Mouse (Mus musculus) midbrain, embryonic 15.5 days (tissue): Measurements from ENCODE around the gene Cntnap2. TPM values are rescaled to one million over a fixed set of nuclear protein-coding genes. Genes with fewer than 3 reads are reported as not detected.

Source experiments
- ATAC-seq: fragments of 200-750 bp; cut with Nextera tagmentation; replicated peaks from 2 replicates; pipeline ENCODE4 v1.8.0; 2017; ENCODE audit warnings: moderate TSS enrichment
- H3K27ac ChIP-seq: fragments of 300-500 bp; sonication (generic); 2 replicates; pipeline ENCODE4 v1.5.1; 2015; ENCODE audit warnings: mild to moderate bottlenecking, inconsistent platforms
- H3K27me3 ChIP-seq: fragments of 300-500 bp; sonication (generic); replicated peaks from 2 replicates; pipeline ENCODE4 v1.6.1; 2015; ENCODE audit warnings: inconsistent platforms
- H3K36me3 ChIP-seq: fragments of 300-500 bp; sonication (generic); replicated peaks from 2 replicates; pipeline ENCODE4 v1.6.1; 2015; ENCODE audit warnings: inconsistent platforms
- H3K4me1 ChIP-seq: fragments of 300-500 bp; sonication (generic); 2 replicates; pipeline ENCODE4 v1.6.1; 2015; ENCODE audit warnings: inconsistent platforms
- H3K4me2 ChIP-seq: fragments of 300-500 bp; sonication (generic); 2 replicates; pipeline ENCODE4 v1.6.1; 2015; ENCODE audit warnings: inconsistent platforms, mild to moderate bottlenecking, moderate library complexity
- H3K4me3 ChIP-seq: fragments of 300-500 bp; sonication (generic); 2 replicates; pipeline ENCODE4 v1.5.1; 2015; ENCODE audit warnings: mild to moderate bottlenecking, inconsistent platforms
- H3K9ac ChIP-seq: fragments of 300-500 bp; sonication (generic); 2 replicates; pipeline ENCODE4 v1.6.1; 2015; ENCODE audit warnings: mild to moderate bottlenecking, inconsistent platforms
- H3K9me3 ChIP-seq: fragments of 300-500 bp; sonication (generic); 2 replicates; pipeline ENCODE4 v1.6.1; 2016; ENCODE audit warnings: inconsistent platforms
- WGBS: fragments of 180-500 bp; shearing (Covaris S2); methylation state at CpG from one replicate; pipeline ENCODE4 v1.1.7; 2015; ENCODE audit warnings: mixed read lengths; 5-methylcytosine and 5-hydroxymethylcytosine counted together
- polyA plus RNA-seq: library from polyadenylated mRNA; unstranded; fragments of >200 nt; fragmentation: Nextera tagmentation; extraction: Ambion mirVana; gene quantifications from 2 replicates; pipeline ENCODE4 v1.2.1, GENCODE M21; 2015

Gene Cntnap2
- polyA plus RNA-seq, 1 experiment from 2014 or later: 68.3 TPM

DNA sequence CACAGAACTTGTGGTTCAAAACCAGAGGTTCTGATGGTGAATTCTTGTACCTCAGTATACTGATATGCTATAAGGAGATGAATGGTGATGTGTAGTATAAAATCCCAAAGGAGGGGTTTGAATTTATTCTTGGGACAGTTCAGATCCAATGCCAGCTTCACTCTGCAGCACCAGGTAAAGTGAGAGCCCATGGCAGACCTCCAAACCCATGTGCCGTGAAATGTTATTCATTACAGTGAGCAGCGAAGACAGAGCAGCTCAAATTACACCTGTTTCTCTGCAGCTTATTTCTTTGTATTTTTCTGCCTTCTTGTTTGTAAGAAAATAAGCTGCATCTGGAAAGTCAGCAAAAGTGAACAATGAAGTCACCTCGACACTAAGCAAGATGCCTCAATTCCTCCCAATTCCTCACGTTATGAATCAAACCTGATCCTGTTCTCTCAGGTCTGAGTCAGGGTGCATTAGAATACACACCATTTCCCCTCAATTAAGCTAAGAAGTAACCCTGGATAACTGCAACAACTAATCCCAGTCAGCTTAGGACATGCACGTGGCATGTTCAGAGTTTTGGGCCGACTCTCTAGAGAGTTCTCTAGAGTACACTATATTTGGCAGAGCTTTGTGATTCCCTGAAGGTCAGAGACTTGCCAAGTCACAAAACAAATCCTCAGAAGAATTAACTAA, 915.5 kb downstream of the Cntnap2 start:
- Histone ChIP-seq H3K27me3 (no peaks in the 10 kb centered on the region), H3K4me1 (no peaks in the 10 kb centered on the region), H3K9ac (no peak overlapping the region), H3K36me3 (no peaks in the 10 kb centered on the region), H3K4me2 (no peak overlapping the region), H3K9me3 (no peaks in the 10 kb centered on the region), H3K27ac (no peak overlapping the region), H3K4me3 (no peak overlapping the region)
- no peak for ATAC-seq
- WGBS: 57% methylated on average over 6 of the region's 6 CpGs

DNA sequence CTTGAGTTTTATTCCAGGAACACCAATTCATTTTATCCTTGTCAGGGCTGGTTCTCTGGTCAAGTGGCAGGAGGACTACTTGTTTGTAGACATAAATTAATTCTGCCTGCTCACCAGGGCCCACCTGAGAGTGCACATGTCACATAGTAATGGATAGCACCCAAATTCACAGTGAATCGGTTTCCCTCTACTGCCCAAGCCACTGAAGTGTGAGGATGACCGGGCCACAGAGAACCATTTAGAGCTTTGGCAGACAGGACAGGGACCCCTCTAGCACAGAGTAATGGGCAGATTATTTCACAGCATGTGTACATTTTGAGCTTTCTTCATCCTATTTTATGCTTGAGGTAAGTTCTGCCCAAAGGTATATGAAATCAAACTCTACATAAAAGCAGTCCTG, 920.0 kb downstream of the Cntnap2 start:
- Histone ChIP-seq H3K27me3 (no peaks in the 10 kb centered on the region), H3K9me3 (no peaks in the 10 kb centered on the region), H3K9ac (no peak overlapping the region), H3K27ac (no peak overlapping the region), H3K36me3 (no peaks in the 10 kb centered on the region), H3K4me2 (no peak overlapping the region), H3K4me1 (no peaks in the 10 kb centered on the region), H3K4me3 (no peak overlapping the region)
- ATAC-seq: no peak
- 69% methylated on average over 2 of the region's 2 CpGs for WGBS

DNA sequence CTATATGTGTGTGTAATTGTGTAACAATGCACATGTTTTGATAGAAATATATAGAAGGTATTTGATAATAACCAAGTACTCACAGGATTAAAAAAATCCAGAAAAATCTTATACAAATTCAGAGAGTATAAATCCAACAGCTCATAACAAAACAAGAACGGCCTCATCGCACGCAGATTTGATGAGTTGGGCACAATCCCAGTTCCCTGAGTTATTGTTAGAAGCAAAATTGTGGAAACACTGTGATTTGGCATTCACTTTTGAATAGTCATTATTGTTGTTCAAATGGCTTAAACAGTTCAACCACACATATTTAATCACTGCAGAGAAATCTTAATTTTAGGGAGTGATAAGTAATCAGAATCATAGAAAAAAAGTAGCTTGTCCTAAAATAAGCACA, 928.9 kb downstream of the Cntnap2 start:
- no peak overlapping the region for H3K27ac ChIP-seq
- no peak overlapping the region for H3K4me3 ChIP-seq
- ATAC-seq: no peak
- no peaks in the 10 kb centered on the region for H3K9me3 ChIP-seq
- no peaks in the 10 kb centered on the region for H3K27me3 ChIP-seq
- H3K9ac ChIP-seq: no peak overlapping the region
- H3K36me3 ChIP-seq: no peaks in the 10 kb centered on the region
- WGBS: 80% methylated on average over 3 of the region's 3 CpGs
- no peak overlapping the region for H3K4me2 ChIP-seq
- no peaks in the 10 kb centered on the region for H3K4me1 ChIP-seq

DNA sequence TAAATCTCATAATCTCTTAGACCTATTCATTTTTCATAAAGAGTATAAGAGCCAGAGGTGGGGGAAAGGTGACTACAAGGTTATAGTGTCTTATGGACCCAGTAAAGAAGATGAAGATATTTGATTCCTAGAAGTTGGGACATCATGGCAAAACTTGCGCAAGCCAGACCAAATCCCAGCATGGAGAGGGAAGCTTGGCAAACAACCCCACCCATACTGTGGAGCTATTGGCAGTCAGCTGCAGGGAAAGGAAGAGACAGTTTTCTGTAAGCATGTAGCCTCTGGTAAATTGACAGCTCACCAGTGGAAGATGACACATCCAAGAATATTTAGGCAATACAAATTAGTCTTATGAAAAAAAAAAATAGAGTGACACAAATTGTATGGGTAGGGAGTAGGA, 931.9 kb downstream of the Cntnap2 start:
- H3K4me3 ChIP-seq: no peak overlapping the region
- H3K27me3 ChIP-seq: no peaks in the 10 kb centered on the region
- no peaks in the 10 kb centered on the region for H3K9me3 ChIP-seq
- H3K27ac ChIP-seq: no peak overlapping the region
- H3K9ac ChIP-seq: no peak overlapping the region
- 89% methylated on average over 1 of the region's 1 CpGs for WGBS
- H3K4me1 ChIP-seq: no peaks in the 10 kb centered on the region
- no peak for ATAC-seq
- no peaks in the 10 kb centered on the region for H3K36me3 ChIP-seq
- no peak overlapping the region for H3K4me2 ChIP-seq

DNA sequence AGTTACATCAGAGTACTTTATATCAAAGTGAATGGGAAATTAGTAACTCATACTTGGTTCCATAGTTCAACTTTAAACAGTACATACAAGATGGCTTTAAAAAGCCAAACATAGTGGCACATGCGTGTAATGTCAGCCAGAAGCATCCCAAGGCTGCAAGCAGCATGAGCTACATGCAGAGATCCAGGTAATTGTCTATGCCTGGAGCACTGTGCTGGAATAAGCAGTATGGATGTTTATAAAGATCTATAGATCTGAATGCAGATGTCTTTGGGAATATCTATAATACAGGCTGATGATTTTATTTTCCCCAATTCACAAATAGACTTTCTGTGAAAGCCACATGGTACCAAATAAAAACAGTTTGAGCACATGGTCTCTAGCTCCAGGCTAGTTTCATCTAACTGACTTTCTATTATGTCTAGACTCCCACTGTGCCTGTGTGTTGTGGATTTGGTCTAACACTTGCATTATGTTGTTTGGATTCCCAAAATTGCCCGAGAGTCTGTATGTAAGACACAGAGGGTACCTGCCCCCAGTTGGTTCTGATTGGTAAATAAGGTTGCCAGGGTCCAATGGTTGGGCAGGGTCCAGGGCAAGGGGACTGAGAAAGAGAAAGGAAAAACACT, 963.5 kb downstream of the Cntnap2 start:
- H3K27me3 ChIP-seq: no peaks in the 10 kb centered on the region
- WGBS: 72% methylated on average over 2 of the region's 2 CpGs
- no peak for ATAC-seq
- H3K9me3 ChIP-seq: no peaks in the 10 kb centered on the region
- H3K4me1 ChIP-seq: no peaks in the 10 kb centered on the region
- H3K4me3 ChIP-seq: no peak overlapping the region
- H3K9ac ChIP-seq: no peak overlapping the region
- H3K4me2 ChIP-seq: no peak overlapping the region
- no peaks in the 10 kb centered on the region for H3K36me3 ChIP-seq
- no peak overlapping the region for H3K27ac ChIP-seq

DNA sequence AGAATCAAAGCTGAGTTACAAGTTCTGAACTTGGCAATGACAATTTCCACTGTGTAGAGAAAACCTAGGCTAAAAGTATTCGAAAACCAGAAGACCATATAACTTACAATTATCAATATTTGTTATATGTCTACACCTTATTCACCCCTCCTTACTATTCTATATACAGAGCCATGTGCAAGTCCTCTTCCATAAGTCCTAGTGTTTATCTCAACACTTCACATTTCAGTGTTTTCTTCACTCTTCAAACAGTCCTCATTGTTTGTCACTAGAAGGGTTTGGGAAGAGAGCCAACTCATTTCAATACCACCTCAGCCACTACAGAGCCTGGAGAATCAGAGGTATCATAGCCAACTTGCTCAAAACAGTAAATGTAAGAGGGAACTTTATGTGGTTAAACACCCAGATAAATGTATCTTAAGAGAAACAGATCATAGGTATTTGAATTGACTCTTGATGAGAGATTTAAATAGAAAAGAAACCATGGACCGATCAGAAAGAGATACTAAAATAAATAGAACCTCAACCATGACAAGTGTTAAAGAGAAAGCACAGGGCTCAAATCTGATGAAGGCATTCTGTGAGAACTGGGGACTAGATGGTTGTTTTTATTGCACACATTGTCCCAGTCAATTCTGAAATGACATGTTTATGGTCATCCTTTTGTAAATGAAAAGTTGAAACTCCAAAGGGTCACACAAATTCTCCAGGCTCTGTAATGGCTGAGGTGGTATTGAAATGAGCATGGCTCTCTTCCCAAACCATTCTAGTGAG, 972.9 kb downstream of the Cntnap2 start:
- ATAC-seq: no peak
- Histone ChIP-seq H3K4me3 (no peak overlapping the region), H3K36me3 (no peaks in the 10 kb centered on the region), H3K4me2 (no peak overlapping the region), H3K27ac (no peak overlapping the region), H3K9ac (no peak overlapping the region), H3K27me3 (no peaks in the 10 kb centered on the region), H3K4me1 (no peaks in the 10 kb centered on the region), H3K9me3 (no peaks in the 10 kb centered on the region)
- WGBS: 88% methylated on average over 2 of the region's 2 CpGs

DNA sequence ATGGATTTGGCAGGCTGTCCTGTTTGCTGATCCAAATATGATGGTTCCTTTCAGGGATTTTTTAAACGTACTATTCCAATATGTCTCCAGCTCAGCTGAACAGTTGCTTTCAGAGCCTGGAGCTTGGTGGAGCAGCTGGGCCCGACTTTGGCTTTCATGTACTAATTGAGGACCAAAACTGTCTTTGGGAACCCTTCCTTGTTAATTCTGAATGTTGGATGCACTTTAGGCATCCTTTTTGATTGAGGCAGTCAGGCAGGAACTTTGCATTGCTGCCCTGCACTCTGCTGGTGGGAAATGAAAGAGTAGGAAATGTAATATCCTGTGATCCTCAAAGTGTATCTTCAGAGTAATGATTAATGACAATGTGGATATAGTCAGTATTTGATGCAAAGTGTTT, 974.0 kb downstream of the Cntnap2 start:
- Histone ChIP-seq H3K27me3 (no peaks in the 10 kb centered on the region), H3K9ac (no peak overlapping the region), H3K4me3 (no peak overlapping the region), H3K9me3 (no peaks in the 10 kb centered on the region), H3K4me1 (no peaks in the 10 kb centered on the region), H3K27ac (no peak overlapping the region), H3K36me3 (no peaks in the 10 kb centered on the region), H3K4me2 (no peak overlapping the region)
- 55% methylated on average over 2 of the region's 2 CpGs for WGBS
- no peak for ATAC-seq

DNA sequence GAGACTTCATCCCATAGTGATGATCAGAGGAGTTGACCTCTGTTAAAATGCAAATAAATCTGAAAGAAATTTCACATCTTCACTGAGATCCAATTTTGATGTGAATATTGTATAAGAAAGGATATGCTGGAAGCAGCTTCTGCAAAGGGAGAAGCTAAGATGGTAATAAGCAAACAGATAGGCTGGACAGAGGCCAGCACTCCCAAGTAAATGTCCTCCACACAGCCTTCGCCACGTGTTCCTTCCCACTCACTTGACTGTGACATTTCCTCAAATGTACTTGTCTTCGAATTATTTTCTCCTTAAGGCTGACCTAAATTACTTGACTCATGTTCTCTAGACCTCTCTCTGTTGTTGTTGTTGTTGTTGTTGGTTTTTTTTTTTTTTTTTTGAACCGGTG, 981.5 kb downstream of the Cntnap2 start:
- WGBS: 89% methylated on average over 4 of the region's 4 CpGs
- ATAC-seq: no peak
- no peak overlapping the region for H3K4me3 ChIP-seq
- H3K27ac ChIP-seq: no peak overlapping the region
- no peaks in the 10 kb centered on the region for H3K36me3 ChIP-seq
- no peaks in the 10 kb centered on the region for H3K9me3 ChIP-seq
- H3K9ac ChIP-seq: no peak overlapping the region
- H3K4me1 ChIP-seq: no peaks in the 10 kb centered on the region
- no peaks in the 10 kb centered on the region for H3K27me3 ChIP-seq
- no peak overlapping the region for H3K4me2 ChIP-seq

DNA sequence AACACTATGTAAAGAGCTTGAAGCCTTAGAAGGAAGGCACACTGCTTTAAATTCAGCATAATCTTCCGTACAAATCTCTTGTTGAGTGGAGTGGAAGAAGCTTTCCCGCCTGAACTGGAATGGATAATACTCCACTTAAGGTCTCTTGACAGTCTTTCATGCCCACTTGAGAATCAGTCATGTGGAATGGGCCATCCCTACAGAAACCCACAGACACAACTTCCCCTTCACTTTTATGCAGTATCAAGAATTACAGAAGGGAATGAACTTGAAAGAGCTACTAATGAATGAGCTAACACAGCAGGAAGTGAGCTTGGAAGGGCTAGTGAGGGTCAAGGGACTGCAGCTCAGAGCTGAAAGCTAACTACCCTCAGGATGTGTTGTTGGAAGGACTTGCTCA, 1021.1 kb downstream of the Cntnap2 start:
- Histone ChIP-seq H3K9ac (no peak overlapping the region), H3K36me3 (no peaks in the 10 kb centered on the region), H3K27ac (no peak overlapping the region), H3K4me1 (no peaks in the 10 kb centered on the region), H3K4me3 (no peak overlapping the region), H3K4me2 (no peak overlapping the region), H3K27me3 (no peaks in the 10 kb centered on the region), H3K9me3 (no peaks in the 10 kb centered on the region)
- no peak for ATAC-seq
- 31% methylated on average over 2 of the region's 2 CpGs for WGBS

DNA sequence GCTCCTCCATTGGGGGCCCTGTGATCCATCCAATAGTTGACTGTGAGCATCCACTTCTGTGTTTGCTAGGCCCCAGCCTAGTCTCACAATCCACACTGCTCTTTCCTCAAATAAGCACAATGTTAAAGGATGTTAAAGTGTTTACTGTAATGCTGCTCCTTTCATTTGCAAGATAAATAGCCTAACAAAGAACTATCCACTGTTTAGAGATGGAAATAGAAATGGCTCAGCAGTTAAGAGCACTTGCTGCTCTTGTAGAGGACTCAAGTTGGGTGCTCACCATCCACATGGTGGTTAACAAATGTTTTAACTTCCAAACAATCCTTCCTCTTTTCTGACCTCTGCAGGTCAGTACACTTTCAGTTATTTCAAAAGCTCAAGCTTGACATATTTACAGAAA, 1022.3 kb downstream of the Cntnap2 start:
- Histone ChIP-seq H3K9me3 (no peaks in the 10 kb centered on the region), H3K27ac (no peak overlapping the region), H3K4me2 (no peak overlapping the region), H3K4me1 (no peaks in the 10 kb centered on the region), H3K4me3 (no peak overlapping the region), H3K27me3 (no peaks in the 10 kb centered on the region), H3K9ac (no peak overlapping the region), H3K36me3 (no peaks in the 10 kb centered on the region)
- ATAC-seq: no peak

DNA sequence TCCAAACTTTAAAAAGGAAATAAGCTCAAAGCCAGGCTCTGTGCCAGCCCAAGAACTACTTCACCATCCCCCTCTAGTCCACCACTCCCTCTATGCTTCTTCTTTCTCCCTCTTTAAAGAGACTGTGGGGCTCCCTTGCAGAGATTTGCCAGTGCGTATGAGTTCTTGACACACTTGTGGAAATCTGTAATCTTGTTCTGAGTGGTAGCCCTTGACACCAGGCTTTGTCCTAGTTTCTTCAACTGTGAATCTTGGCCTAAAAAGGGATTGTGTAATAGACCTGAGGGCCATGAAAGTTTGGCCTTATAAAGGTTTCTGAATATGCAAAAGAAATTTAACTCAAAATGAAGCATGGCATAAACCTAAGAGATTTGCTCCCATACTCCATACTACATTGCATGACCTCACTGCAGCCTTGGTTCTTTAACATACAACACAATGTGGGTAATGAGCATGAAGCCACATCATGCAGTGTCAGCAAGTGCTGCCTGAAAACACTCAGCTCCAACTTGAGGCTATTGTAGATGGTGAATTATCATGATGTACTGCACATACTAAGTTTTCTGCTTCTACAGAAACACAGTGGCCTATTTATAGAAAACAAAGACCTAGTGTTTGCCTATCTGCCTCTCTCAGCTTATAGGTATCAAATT, 1084.2 kb downstream of the Cntnap2 start:
- H3K9ac ChIP-seq: no peak overlapping the region
- no peaks in the 10 kb centered on the region for H3K27me3 ChIP-seq
- H3K4me1 ChIP-seq: no peaks in the 10 kb centered on the region
- WGBS: 67% methylated on average over 1 of the region's 1 CpGs
- ATAC-seq: no peak
- H3K4me2 ChIP-seq: no peak overlapping the region
- H3K4me3 ChIP-seq: no peak overlapping the region
- no peak overlapping the region for H3K27ac ChIP-seq
- H3K9me3 ChIP-seq: no peaks in the 10 kb centered on the region
- H3K36me3 ChIP-seq: no peaks in the 10 kb centered on the region

DNA sequence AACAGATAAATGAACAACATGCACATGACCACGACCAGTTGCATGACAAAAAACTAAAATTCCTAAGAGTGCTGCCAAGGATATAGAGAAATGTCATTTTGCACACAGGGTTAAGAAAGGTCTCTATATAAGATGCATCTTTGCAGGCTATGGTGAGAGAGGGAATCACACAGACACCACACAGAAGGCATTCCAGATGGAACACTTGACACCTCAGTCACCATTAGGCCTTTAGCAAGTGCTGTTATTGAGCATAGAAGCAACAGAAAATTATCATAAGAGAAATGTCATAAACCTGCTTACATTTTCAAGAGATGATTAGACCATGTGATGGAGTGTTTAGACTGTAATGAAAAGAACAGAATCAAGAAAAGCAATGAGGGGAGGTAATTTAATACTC, 1107.7 kb downstream of the Cntnap2 start:
- Histone ChIP-seq H3K36me3 (no peaks in the 10 kb centered on the region), H3K4me1 (no peaks in the 10 kb centered on the region), H3K4me2 (no peak overlapping the region), H3K9ac (no peak overlapping the region), H3K9me3 (no peaks in the 10 kb centered on the region), H3K27ac (no peak overlapping the region), H3K4me3 (no peak overlapping the region), H3K27me3 (no peaks in the 10 kb centered on the region)
- WGBS: 79% methylated on average over 1 of the region's 1 CpGs
- no peak for ATAC-seq
